Mouse (Mus musculus): Measurements from ENCODE around the gene Olfr576.

Gene Olfr576

GRCm38 (mm10) chr7:102962360-102962759 lies at the start of gene Olfr576:
Olfr576 (plus strand) TSS chr7:102962660.
- DNase-seq: no peak

GRCm38 (mm10) chr7:102915261-102915660 lies 47.2 kb upstream of the Olfr576 start:
- no peak for DNase-seq

GRCm38 (mm10) chr7:102916405-102916804 lies 46.1 kb upstream of the Olfr576 start:
- DNase-seq: no peak

GRCm38 (mm10) chr7:102917032-102917875 lies 45.2 kb upstream of the Olfr576 start, which contains the start of gene Olfr571:
Olfr571 (minus strand) TSS chr7:102917536.
- no peak for DNase-seq

- no peak for DNase-seq
Measured at GRCm38 (mm10) chr7:102919632-102920031, 42.8 kb upstream of the Olfr576 start.

- DNase-seq: no peak
Measured at GRCm38 (mm10) chr7:102924109-102924508, 38.4 kb upstream of the Olfr576 start, which contains the start of gene Olfr572. Olfr572 (plus strand) TSS chr7:102924409.

GRCm38 (mm10) chr7:102927105-102927504 lies 35.4 kb upstream of the Olfr576 start:
- DNase-seq: no peak

GRCm38 (mm10) chr7:102942475-102942874 lies 20.0 kb upstream of the Olfr576 start, which contains the start of gene Olfr573-ps1:
Olfr573-ps1 (minus strand) TSS chr7:102942575.
- no peak for DNase-seq

GRCm38 (mm10) chr7:102943417-102943816 lies 19.0 kb upstream of the Olfr576 start:
- no peak for DNase-seq

- DNase-seq: no peak
Measured at GRCm38 (mm10) chr7:102948167-102948566, 14.3 kb upstream of the Olfr576 start, which contains the start of gene Olfr574. Olfr574 (plus strand) TSS chr7:102948467.

GRCm38 (mm10) chr7:102950732-102951131 lies 11.7 kb upstream of the Olfr576 start:
- DNase-seq: no peak

GRCm38 (mm10) chr7:102958137-102958536 lies 4.3 kb upstream of the Olfr576 start:
- no peak for DNase-seq

GRCm38 (mm10) chr7:102958593-102958992 lies 3.9 kb upstream of the Olfr576 start, which contains the start of gene Olfr575:
Olfr575 (minus strand) TSS chr7:102958775.
- DNase-seq: no peak

GRCm38 (mm10) chr7:102974399-102974798 lies 11.9 kb downstream of the Olfr576 start:
- DNase-seq: no peak

GRCm38 (mm10) chr7:102975843-102976242 lies 13.4 kb downstream of the Olfr576 start, which contains the start of gene Olfr577:
Olfr577 (minus strand) TSS chr7:102975943.
- DNase-seq: no peak

GRCm38 (mm10) chr7:102989224-102989623 lies 26.8 kb downstream of the Olfr576 start, which contains the start of gene Olfr578:
Olfr578 (minus strand) TSS chr7:102989324.
- DNase-seq: no peak
